Mouse (Mus musculus) midbrain, embryonic 11.5 days (tissue): ENCODE results near the gene Gm20683. TPM values are rescaled to one million over a fixed set of nuclear protein-coding genes. Genes with fewer than 3 reads are reported as not detected.
A peak's percentile ranks its signal among the peaks of the same experiment; 100 is the strongest.

Source experiments
- ATAC-seq: fragments of 200-750 bp; cut with Nextera tagmentation; 2 replicates; pipeline ENCODE4 v1.8.0; 2017; ENCODE audit warnings: moderate TSS enrichment, moderate library complexity; ENCODE audit not compliant: low FRiP score
- DNase-seq: peaks from one replicate; pipeline ENCODE4 v3.0.0; 2015; ENCODE audit warnings: low spot score; ENCODE audit errors: missing footprints
- H3K27ac ChIP-seq: fragments of 300-500 bp; sonication (generic); 2 replicates; pipeline ENCODE4 v1.5.1; 2014; ENCODE audit warnings: low read depth, low read length
- H3K27me3 ChIP-seq: fragments of 300-500 bp; sonication (generic); 2 replicates; pipeline ENCODE4 v1.6.1; 2014; ENCODE audit warnings: mild to moderate bottlenecking, low read length, moderate library complexity, mixed read lengths; ENCODE audit not compliant: control insufficient read depth, insufficient read depth
- H3K36me3 ChIP-seq: fragments of 300-500 bp; sonication (generic); 2 replicates; pipeline ENCODE4 v1.6.1; 2014; ENCODE audit warnings: mild to moderate bottlenecking, low read length, moderate library complexity, mixed read lengths; ENCODE audit not compliant: control insufficient read depth, insufficient read depth
- H3K4me1 ChIP-seq: fragments of 300-500 bp; sonication (generic); 2 replicates; pipeline ENCODE4 v1.6.1; 2014; ENCODE audit warnings: low read length; ENCODE audit not compliant: control insufficient read depth, insufficient read depth
- H3K4me2 ChIP-seq: fragments of 300-500 bp; sonication (generic); 2 replicates; pipeline ENCODE4 v1.6.1; 2014; ENCODE audit warnings: mild to moderate bottlenecking, moderate library complexity
- H3K4me3 ChIP-seq: fragments of 300-500 bp; sonication (generic); 2 replicates; pipeline ENCODE4 v1.5.1; 2014; ENCODE audit warnings: low read depth, low read length
- H3K9ac ChIP-seq: fragments of 300-500 bp; sonication (generic); 2 replicates; pipeline ENCODE4 v1.6.1; 2014; ENCODE audit warnings: low read length
- H3K9me3 ChIP-seq: fragments of 300-500 bp; sonication (generic); 2 replicates; pipeline ENCODE4 v1.6.1; 2016; ENCODE audit warnings: low read length; ENCODE audit not compliant: control insufficient read depth
- WGBS: fragments of 180-500 bp; shearing (Covaris S2); extraction: QIAGEN DNeasy Blood & Tissue Kit; methylation state at CpG from one replicate; pipeline ENCODE4 v1.1.7; 2014; 5-methylcytosine and 5-hydroxymethylcytosine counted together
- polyA plus RNA-seq: library from polyadenylated mRNA; unstranded; fragments of >200 nt; fragmentation: Nextera tagmentation; extraction: Ambion mirVana; gene quantifications from 2 replicates; pipeline ENCODE4 v1.2.1, GENCODE M21; 2014

Gm20683 gene
- polyA plus RNA-seq, 1 experiment from 2014 or later: 1.2 TPM

- 0 out of 2 replicates have a peak overlapping the region, but pooled peaks have one; percentile 16 for H3K4me2 ChIP-seq
- no peak overlapping the region for H3K4me3 ChIP-seq
- peak; percentile 94 for DNase-seq
- H3K36me3 ChIP-seq: no peaks in the 10 kb centered on the region
- peak overlapping the region; percentile 33; the same call in 1 of the 2 replicates for H3K9ac ChIP-seq
- H3K4me1 ChIP-seq: peaks cover 37% of the 10 kb centered on the region
- no peaks in the 10 kb centered on the region for H3K27me3 ChIP-seq
- peak overlapping the region; percentile 72 for H3K27ac ChIP-seq
- no peaks in the 10 kb centered on the region for H3K9me3 ChIP-seq
- 4% methylated on average over 5 of the region's 5 CpGs for WGBS
- no peak for ATAC-seq
Measured at GRCm38 (mm10) chr17:25880913-25881641, 39.5 kb upstream of the Gm20683 start.

DNA sequence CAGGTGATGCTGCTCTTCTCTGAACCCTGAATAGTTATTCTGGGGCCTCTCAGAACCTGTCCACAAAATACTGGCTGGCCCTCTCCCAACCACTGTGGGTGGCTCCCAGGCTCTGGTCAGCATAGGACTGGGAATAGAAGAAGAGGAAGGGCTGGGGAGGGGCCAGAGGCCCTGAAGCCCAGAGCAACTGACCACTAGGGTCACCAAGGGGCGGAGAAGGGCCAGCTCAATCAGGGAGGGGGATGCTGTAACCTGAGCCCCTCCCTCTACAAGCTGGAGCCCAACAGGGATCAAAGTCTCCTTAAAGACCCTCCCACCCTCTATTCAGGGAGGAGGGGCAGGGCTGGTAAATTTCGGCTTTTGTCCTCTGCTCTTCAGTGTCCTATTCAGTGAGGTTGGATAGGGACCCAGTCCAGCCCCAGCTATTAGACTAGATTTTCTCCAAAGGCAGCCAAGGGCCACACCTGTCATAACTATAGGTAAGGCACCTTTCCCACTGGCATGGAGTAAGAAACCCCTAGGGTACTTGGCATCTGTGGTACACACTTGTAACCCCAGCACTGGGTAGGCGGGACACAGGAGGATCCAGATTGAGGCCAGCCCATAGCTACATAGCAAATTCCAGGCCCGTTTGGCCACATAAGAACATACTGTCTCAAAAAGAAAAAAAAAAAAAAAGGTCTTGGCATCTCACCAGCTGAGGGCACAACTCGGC, 38.8 kb upstream of the Gm20683 start, which contains the start of gene Wfikkn1:
Wfikkn1 (minus strand) TSS at position 663 of the 715 bp plus-strand sequence.
- Histone ChIP-seq H3K4me1 (peaks cover 40% of the 10 kb centered on the region), H3K4me3 (no peak within 1 kb of the TSS), H3K9ac (peak within 1 kb of the TSS; percentile 33), H3K9me3 (no peaks in the 10 kb centered on the region), H3K27me3 (no peaks in the 10 kb centered on the region), H3K27ac (peak within 1 kb of the TSS; percentile 72), H3K36me3 (no peaks in the 10 kb centered on the region), H3K4me2 (0 out of 2 replicates have a peak within 1 kb of the TSS, but pooled peaks have one; percentile 16)
- DNase-seq (peak; percentile 88), ATAC-seq (no peak)
- WGBS: 20% methylated on average over 5 of the region's 5 CpGs

- WGBS: 62% methylated on average over 8 of the region's 8 CpGs
- DNase-seq: peak; percentile 83
- Histone ChIP-seq H3K27ac (0 out of 2 replicates have a peak overlapping the region, but pooled peaks have one; percentile 44), H3K9me3 (no peaks in the 10 kb centered on the region), H3K9ac (peak overlapping the region; percentile 16; the same call in 1 of the 2 replicates), H3K4me2 (no peak overlapping the region), H3K4me3 (no peak overlapping the region), H3K27me3 (no peaks in the 10 kb centered on the region), H3K4me1 (peaks cover 40% of the 10 kb centered on the region), H3K36me3 (no peaks in the 10 kb centered on the region)
- ATAC-seq: no peak
Measured at GRCm38 (mm10) chr17:25879750-25880149, 38.2 kb upstream of the Gm20683 start.

DNA sequence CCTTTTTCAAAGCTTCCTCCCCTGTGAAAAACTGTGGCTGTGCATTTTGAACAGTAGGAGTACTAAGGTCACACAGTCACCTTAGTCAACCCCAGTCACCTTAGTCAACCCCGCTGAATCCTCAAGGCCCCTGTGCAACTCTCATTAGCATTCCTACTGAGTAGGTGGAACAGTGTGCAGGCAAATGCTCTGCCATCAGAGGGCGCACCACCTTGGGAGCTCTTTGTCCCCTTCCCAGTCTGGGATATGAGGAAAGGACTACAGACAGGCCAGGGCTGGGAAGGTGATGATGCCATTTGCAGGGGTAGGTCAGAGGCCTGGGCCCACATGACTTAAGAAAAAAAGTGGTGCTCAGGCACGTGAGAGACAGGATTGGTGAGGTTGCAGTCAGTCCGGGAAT, 37.7 kb upstream of the Gm20683 start:
- Histone ChIP-seq H3K4me3 (no peak overlapping the region), H3K9me3 (no peaks in the 10 kb centered on the region), H3K9ac (no peak overlapping the region), H3K27me3 (no peaks in the 10 kb centered on the region), H3K4me2 (no peak overlapping the region), H3K27ac (no peak overlapping the region), H3K4me1 (peaks cover 41% of the 10 kb centered on the region), H3K36me3 (no peaks in the 10 kb centered on the region)
- ATAC-seq (no peak), DNase-seq (peak; percentile 92)
- WGBS: 28% methylated on average over 4 of the region's 4 CpGs

DNA sequence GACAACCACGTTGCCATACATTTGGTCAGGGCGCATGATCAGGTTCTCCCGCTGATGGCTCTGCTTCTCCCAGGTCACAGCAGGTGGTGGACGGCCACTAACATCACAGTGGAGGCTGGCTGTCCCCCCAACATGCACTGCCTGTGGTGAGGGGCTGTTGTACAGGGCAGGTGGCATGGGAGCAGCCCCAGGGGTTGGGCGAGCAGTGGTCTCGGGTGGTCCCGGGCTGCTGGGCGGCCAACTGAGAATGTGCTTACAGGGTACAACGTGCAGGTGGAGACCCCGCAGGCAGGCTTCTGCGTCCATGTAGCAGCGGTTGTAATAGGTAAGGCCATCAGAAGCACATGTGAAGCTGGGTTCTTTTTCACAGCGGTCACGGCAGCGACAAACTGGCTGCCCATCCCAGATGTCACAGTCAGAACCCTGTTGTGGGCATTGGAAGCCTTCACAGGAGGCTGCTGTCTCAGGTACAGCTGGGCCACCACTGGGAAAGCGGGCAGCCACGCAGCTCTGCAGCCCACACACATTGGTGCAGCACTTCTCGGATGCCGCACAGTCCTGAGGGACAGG, 37.1 kb upstream of the Gm20683 start:
- H3K4me3 ChIP-seq: no peak overlapping the region
- no peak overlapping the region for H3K4me2 ChIP-seq
- H3K9ac ChIP-seq: no peak overlapping the region
- ATAC-seq (no peak), DNase-seq (peak; percentile 78)
- no peaks in the 10 kb centered on the region for H3K36me3 ChIP-seq
- H3K27ac ChIP-seq: no peak overlapping the region
- H3K27me3 ChIP-seq: no peaks in the 10 kb centered on the region
- no peaks in the 10 kb centered on the region for H3K9me3 ChIP-seq
- WGBS: 82% methylated on average over 19 of the region's 19 CpGs
- peaks cover 45% of the 10 kb centered on the region for H3K4me1 ChIP-seq

- H3K27ac ChIP-seq: no peak overlapping the region
- H3K4me1 ChIP-seq: peaks cover 45% of the 10 kb centered on the region
- H3K9ac ChIP-seq: no peak overlapping the region
- no peak overlapping the region for H3K4me2 ChIP-seq
- H3K27me3 ChIP-seq: no peaks in the 10 kb centered on the region
- H3K9me3 ChIP-seq: no peaks in the 10 kb centered on the region
- no peak for ATAC-seq
- no peak for DNase-seq
- no peak overlapping the region for H3K4me3 ChIP-seq
- no peaks in the 10 kb centered on the region for H3K36me3 ChIP-seq
- 93% methylated on average over 32 of the region's 32 CpGs for WGBS
Measured at GRCm38 (mm10) chr17:25877741-25878610, 36.4 kb upstream of the Gm20683 start.

GRCm38 (mm10) chr17:25877025-25877424, 35.5 kb upstream of the Gm20683 start:
- Histone ChIP-seq H3K4me1 (peaks cover 38% of the 10 kb centered on the region), H3K9me3 (no peaks in the 10 kb centered on the region), H3K27ac (no peak overlapping the region), H3K9ac (no peak overlapping the region; the same call in 1 of the 2 replicates), H3K4me3 (no peak overlapping the region), H3K27me3 (no peaks in the 10 kb centered on the region), H3K4me2 (no peak overlapping the region), H3K36me3 (no peaks in the 10 kb centered on the region)
- DNase-seq: no peak
- no peak for ATAC-seq
- 92% methylated on average over 3 of the region's 3 CpGs for WGBS

GRCm38 (mm10) chr17:25876347-25876915, 34.9 kb upstream of the Gm20683 start:
- H3K27me3 ChIP-seq: no peaks in the 10 kb centered on the region
- WGBS: 53% methylated on average over 10 of the region's 10 CpGs
- DNase-seq: peak; percentile 84
- H3K9ac ChIP-seq: peak overlapping the region; percentile 78
- no peak for ATAC-seq
- peak overlapping the region; percentile 90 for H3K4me2 ChIP-seq
- no peaks in the 10 kb centered on the region for H3K9me3 ChIP-seq
- H3K4me1 ChIP-seq: peaks cover 32% of the 10 kb centered on the region
- H3K27ac ChIP-seq: no peak overlapping the region
- peak overlapping the region; percentile 80 for H3K4me3 ChIP-seq
- H3K36me3 ChIP-seq: no peaks in the 10 kb centered on the region
